Mouse (Mus musculus) bone marrow macrophage, adult 2 months (primary cell): ENCODE data around the gene Tob2.

Source experiments
- CTCF ChIP-seq: IDR thresholded peaks from 2 replicates; pipeline ENCODE4 v1.5.1; 2012; ENCODE audit warnings: low read depth, mild to moderate bottlenecking, low read length, moderate library complexity
- POLR2A ChIP-seq: IDR thresholded peaks from 2 replicates; pipeline ENCODE4 v1.6.1; 2012; ENCODE audit warnings: mild to moderate bottlenecking, low read depth, low read length, borderline replicate concordance

DNA sequence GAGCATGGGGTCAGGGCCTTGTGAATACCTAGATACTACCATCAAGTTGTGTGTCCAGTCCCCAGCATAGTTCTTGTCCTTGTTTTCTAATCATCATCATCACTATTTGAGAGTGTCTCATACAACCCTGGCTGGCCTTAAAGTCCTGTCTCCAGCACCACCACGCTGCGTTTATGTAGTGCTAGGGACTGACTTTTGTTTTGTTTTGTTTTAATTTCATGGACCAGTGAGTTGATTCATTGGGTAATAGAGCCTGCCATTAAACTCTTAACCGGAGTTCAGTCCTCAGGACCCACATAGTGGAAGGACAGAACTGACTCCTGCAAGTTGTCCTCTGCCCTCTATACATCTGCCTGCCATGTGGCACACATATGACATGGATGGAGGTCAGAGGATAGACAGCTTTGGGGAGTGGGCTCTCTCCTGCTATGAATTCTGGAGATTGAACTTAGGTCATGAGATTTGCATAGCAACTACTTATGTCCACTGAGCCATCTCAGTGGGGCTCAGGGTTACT, 26.9 kb upstream of the Tob2 start:
- TF ChIP-seq CTCF (no peak), POLR2A (no peak)
